Mouse (Mus musculus) lung, embryonic 16.5 days (tissue): ENCODE data around the gene Asf1b. TPM values are rescaled to one million over a fixed set of nuclear protein-coding genes. Genes with fewer than 3 reads are reported as not detected.

Source experiments
- ATAC-seq: fragments of 200-750 bp; cut with Nextera tagmentation; 2 replicates; pipeline ENCODE4 v1.8.0; 2017; ENCODE audit warnings: low read depth, mild to moderate bottlenecking, moderate library complexity
- H3K27ac ChIP-seq: fragments of 300-500 bp; sonication (generic); 2 replicates; pipeline ENCODE4 v1.5.1; 2014; ENCODE audit warnings: mild to moderate bottlenecking, control low read depth, low read length
- H3K27me3 ChIP-seq: fragments of 300-500 bp; sonication (generic); 2 replicates; pipeline ENCODE4 v1.6.1; 2014; ENCODE audit warnings: low read depth, low read length, mixed read lengths; ENCODE audit not compliant: control insufficient read depth, insufficient read depth
- H3K36me3 ChIP-seq: fragments of 300-500 bp; sonication (generic); 2 replicates; pipeline ENCODE4 v1.6.1; 2014; ENCODE audit warnings: low read length; ENCODE audit not compliant: control insufficient read depth, insufficient read depth
- H3K4me1 ChIP-seq: fragments of 300-500 bp; sonication (generic); replicated peaks from 2 replicates; pipeline ENCODE4 v1.6.1; 2014; ENCODE audit warnings: low read length, mixed read lengths; ENCODE audit not compliant: control insufficient read depth, insufficient read depth
- H3K4me2 ChIP-seq: fragments of 300-500 bp; sonication (generic); 2 replicates; pipeline ENCODE4 v1.6.1; 2014; ENCODE audit warnings: low read depth, low read length, control low read depth
- H3K4me3 ChIP-seq: fragments of 300-500 bp; sonication (generic); 2 replicates; pipeline ENCODE4 v1.5.1; 2014; ENCODE audit warnings: mild to moderate bottlenecking, low read length, control low read depth
- H3K9ac ChIP-seq: fragments of 300-500 bp; sonication (generic); 2 replicates; pipeline ENCODE4 v1.6.1; 2014; ENCODE audit warnings: low read length, control low read depth
- H3K9me3 ChIP-seq: fragments of 300-500 bp; sonication (generic); 2 replicates; pipeline ENCODE4 v1.6.1; 2016; ENCODE audit warnings: low read length; ENCODE audit not compliant: control insufficient read depth
- WGBS: fragments of 180-500 bp; shearing (Covaris S2); extraction: QIAGEN DNeasy Blood & Tissue Kit; methylation state at CpG from one replicate; pipeline ENCODE4 v1.1.7; 2014; 5-methylcytosine and 5-hydroxymethylcytosine counted together
- polyA plus RNA-seq: library from polyadenylated mRNA; unstranded; fragments of >200 nt; fragmentation: Nextera tagmentation; extraction: Ambion mirVana; gene quantifications from 2 replicates; pipeline ENCODE4 v1.2.1, GENCODE M21; 2015

Asf1b gene
- polyA plus RNA-seq, 1 experiment from 2014 or later: 76.7 TPM

GRCm38 (mm10) chr8:83945540-83945939 is 9.8 kb upstream of the Asf1b start:
- no peaks in the 10 kb centered on the region for H3K36me3 ChIP-seq
- no peak overlapping the region for H3K4me3 ChIP-seq
- H3K9me3 ChIP-seq: no peaks in the 10 kb centered on the region
- no peaks in the 10 kb centered on the region for H3K4me1 ChIP-seq
- H3K9ac ChIP-seq: no peak overlapping the region
- no peak overlapping the region for H3K27ac ChIP-seq
- H3K27me3 ChIP-seq: no peaks in the 10 kb centered on the region
- H3K4me2 ChIP-seq: no peak overlapping the region
- ATAC-seq: no peak
- 55% methylated on average over 3 of the region's 3 CpGs for WGBS

DNA sequence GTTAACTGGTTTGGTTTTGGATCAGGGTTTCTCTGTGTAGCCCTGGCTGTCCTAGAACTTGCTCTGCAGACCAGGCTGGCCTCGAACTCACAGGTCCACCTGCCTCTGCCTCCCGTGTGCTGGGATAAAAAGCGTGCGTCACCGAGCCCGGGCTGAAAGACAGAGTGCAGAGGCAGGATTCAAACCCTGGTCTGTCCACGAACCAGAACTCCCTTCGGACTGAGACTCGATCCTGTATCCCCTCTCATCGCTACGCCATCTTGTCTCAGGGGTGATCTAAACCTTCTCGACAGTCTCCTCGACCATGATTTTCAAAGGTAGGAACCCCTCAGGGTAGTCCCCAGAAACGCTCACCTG is 580 bp upstream of the Asf1b start:
- no peaks in the 10 kb centered on the region for H3K9me3 ChIP-seq
- H3K27ac ChIP-seq: peak overlapping the region; percentile 63
- H3K9ac ChIP-seq: peak overlapping the region; percentile 67
- no peak for ATAC-seq
- peak overlapping the region; percentile 74 for H3K4me2 ChIP-seq
- peak overlapping the region; percentile 73 for H3K4me3 ChIP-seq
- peaks cover 15% of the 10 kb centered on the region for H3K4me1 ChIP-seq
- under 1% methylated on average over 14 of the region's 14 CpGs for WGBS
- H3K27me3 ChIP-seq: no peaks in the 10 kb centered on the region; the same call in 1 of the 2 replicates
- no peaks in the 10 kb centered on the region for H3K36me3 ChIP-seq

GRCm38 (mm10) chr8:83955958-83956218 is 581 bp downstream of the Asf1b start:
- Histone ChIP-seq H3K9ac (peak overlapping the region; percentile 72), H3K36me3 (no peaks in the 10 kb centered on the region), H3K9me3 (no peaks in the 10 kb centered on the region), H3K4me1 (peaks cover 15% of the 10 kb centered on the region), H3K27ac (no peak overlapping the region), H3K4me2 (peak overlapping the region; percentile 90), H3K27me3 (no peaks in the 10 kb centered on the region; the same call in 1 of the 2 replicates), H3K4me3 (peak overlapping the region; percentile 73)
- no peak for ATAC-seq
- WGBS: 0% methylated on average over 15 of the region's 15 CpGs

DNA sequence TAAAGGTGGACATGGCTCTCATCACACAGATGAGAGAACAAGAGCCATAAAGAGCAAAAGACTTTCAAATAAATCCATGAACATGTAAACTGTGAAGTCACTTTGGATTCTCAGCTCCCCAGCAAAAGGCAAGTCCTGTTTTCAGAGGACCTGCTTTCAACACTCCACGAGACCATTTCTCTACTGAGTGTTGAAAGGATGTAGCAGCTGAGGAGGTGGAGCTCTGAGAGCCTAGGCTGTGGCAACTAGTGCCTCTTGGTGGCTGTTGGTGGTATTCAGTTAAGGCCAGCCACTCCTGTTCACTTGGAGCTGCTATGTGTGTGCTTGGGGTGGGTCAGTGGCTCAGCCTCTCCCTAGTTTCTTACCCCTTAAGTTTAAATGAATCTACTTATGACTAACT is 1.5 kb downstream of the Asf1b start:
- ATAC-seq: no peak
- Histone ChIP-seq H3K27ac (no peak overlapping the region), H3K36me3 (0 out of 2 replicates have a peak, but pooled peaks cover 2% of the 10 kb centered on the region), H3K4me3 (peak overlapping the region; percentile 73), H3K9ac (no peak overlapping the region), H3K9me3 (no peaks in the 10 kb centered on the region), H3K4me1 (peaks cover 15% of the 10 kb centered on the region), H3K4me2 (peak overlapping the region; percentile 90), H3K27me3 (no peaks in the 10 kb centered on the region; the same call in 1 of the 2 replicates)
- 4% methylated on average over 1 of the region's 1 CpGs for WGBS

DNA sequence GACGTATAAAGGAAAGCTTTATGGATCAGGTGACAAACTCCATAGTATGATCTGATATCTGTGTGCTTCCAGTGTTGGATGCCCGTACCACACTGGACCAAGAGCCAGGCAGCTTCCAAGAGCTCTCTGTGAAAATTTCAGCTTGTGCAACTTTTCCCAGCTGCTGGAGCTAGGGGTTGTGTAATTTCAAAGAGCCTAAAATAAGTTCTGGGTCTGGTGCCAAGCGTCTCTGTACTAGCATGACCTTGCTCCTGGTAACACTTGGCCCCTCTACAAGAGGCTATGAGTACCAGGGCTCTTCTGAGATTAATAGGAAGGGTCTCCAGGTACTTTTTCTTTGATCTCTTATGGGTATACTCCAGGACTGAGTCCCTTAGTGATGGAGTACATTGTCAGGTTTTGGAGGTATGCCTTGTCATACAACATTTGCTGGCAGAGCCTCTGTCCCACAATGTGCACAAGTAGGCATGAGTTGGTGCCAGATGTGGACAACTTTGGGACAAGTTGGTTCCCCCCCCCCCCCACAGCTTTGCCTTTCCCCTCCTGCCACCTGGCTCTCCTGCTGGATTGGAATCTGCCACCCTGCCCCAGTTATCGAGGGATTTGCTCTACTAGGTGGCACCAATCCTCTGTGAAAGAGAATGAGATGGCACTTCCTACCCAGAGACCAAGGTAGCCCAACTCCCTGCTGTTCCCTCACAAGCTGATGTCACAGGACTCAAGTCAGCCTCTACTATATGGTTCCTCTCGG is 8.9 kb downstream of the Asf1b start:
- H3K27me3 ChIP-seq: no peaks in the 10 kb centered on the region
- no peaks in the 10 kb centered on the region for H3K9me3 ChIP-seq
- H3K4me2 ChIP-seq: no peak overlapping the region
- H3K27ac ChIP-seq: no peak overlapping the region
- H3K4me1 ChIP-seq: no peaks in the 10 kb centered on the region
- H3K36me3 ChIP-seq: peaks cover 16% of the 10 kb centered on the region
- WGBS: 75% methylated on average over 5 of the region's 5 CpGs
- no peak overlapping the region for H3K4me3 ChIP-seq
- H3K9ac ChIP-seq: no peak overlapping the region
- ATAC-seq: peak; percentile 68

DNA sequence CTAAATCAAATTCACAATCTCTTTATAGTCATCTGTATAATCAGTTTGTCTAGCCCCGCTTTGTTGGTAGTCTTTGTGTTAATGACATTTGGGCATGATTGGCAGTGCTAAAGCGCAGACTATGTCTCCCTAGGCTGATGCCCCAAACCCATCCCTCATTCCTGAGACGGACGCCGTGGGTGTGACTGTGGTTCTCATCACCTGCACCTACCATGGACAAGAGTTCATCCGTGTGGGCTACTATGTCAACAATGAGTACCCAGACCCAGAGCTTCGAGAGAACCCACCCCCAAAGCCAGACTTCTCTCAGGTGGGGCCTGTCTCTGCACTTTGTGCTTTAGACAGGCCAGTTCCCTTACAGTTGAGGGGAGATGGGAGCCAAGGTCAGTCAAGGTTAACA is 12.4 kb downstream of the Asf1b start:
- Histone ChIP-seq H3K4me1 (peaks cover 5% of the 10 kb centered on the region), H3K4me2 (no peak overlapping the region), H3K36me3 (peaks cover 18% of the 10 kb centered on the region), H3K27ac (no peak overlapping the region), H3K9ac (no peak overlapping the region), H3K27me3 (no peaks in the 10 kb centered on the region), H3K4me3 (no peak overlapping the region), H3K9me3 (no peaks in the 10 kb centered on the region)
- ATAC-seq: no peak
- 85% methylated on average over 7 of the region's 7 CpGs for WGBS

DNA sequence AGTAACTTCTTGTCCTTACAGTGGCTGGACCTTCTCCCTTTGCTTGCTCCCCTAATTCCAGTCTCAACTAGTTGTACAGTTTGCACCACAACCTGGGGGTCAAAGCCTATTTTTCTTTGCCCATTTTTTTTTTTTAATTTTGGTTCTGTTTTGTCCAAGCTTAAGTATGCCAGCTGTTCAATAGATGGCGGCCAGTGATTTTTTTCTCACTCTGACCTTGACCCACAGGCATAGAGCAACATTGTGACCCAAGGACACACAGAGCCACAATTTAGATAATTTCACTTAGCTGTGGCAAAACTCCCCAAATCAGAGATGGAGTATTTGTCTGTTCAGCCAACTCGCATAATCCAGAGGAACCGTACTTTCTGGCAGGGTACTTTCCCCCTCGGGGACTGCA is 15.8 kb downstream of the Asf1b start:
- 86% methylated on average over 4 of the region's 4 CpGs for WGBS

GRCm38 (mm10) chr8:83971661-83972060 is 16.4 kb downstream of the Asf1b start:
- H3K9ac ChIP-seq: peak overlapping the region; percentile 76; the same call in 1 of the 2 replicates
- H3K9me3 ChIP-seq: no peaks in the 10 kb centered on the region
- ATAC-seq: no peak
- H3K27me3 ChIP-seq: no peaks in the 10 kb centered on the region
- peak overlapping the region; percentile 90 for H3K4me2 ChIP-seq
- H3K36me3 ChIP-seq: peaks cover 15% of the 10 kb centered on the region
- peak overlapping the region; percentile 86 for H3K4me3 ChIP-seq
- H3K27ac ChIP-seq: no peak overlapping the region
- 77% methylated on average over 6 of the region's 6 CpGs for WGBS
- H3K4me1 ChIP-seq: peaks cover 18% of the 10 kb centered on the region

More for the DNA sequence above, 15.8 kb downstream of the Asf1b start:
- no peak overlapping the region for H3K4me3 ChIP-seq
- H3K9me3 ChIP-seq: no peaks in the 10 kb centered on the region
- peaks cover 17% of the 10 kb centered on the region for H3K4me1 ChIP-seq
- ATAC-seq: no peak
- peaks cover 15% of the 10 kb centered on the region for H3K36me3 ChIP-seq
- no peaks in the 10 kb centered on the region for H3K27me3 ChIP-seq
- no peak overlapping the region for H3K9ac ChIP-seq
- no peak overlapping the region for H3K27ac ChIP-seq
- no peak overlapping the region for H3K4me2 ChIP-seq

DNA sequence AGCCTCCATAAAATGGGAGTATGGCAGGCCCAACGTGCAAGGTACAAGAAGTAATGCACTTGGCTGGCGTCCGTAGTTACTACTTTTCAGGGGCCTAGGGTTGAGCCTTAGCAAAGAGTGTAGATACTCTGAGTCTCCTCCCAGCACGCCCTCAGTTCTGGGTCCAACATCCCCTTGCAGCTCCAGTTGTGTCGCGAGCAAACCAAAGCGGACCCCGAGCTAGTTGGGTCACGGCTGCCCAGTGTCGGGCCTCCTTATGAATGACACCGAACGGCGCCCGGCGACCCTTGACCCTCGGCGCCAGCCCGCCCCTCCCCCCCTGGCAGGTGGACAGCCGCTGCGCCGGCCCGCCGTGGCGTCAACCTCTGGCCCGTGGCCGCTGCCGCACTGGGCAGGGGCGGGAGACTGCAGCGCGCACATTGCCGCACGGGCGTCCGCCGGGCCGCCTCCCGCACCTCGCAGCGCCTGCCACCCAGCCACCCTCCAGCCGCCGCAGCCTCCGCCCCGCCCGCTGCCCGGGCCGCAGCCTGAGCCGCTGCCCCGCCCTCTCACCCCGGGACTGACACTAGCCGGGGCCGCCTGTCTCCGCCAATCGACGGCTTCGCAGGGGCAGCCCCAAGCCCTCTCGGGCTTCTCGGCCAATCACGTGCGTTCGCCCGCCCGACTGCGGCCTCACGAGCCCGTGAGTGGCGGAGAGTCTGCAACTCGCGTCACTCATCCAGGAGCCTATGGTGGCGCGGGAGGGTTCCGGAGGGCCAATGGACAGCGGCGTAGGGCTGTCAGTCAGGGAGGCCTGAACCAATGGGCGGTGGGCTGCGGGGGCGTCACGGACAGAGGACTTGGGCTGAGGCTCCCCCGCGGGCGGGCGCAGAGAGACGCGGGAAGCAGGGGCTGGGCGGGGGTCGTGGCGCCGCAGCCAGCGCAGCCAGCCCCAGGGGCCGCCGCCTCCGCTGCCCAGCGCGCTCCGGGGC is 17.1 kb downstream of the Asf1b start, which contains the start of gene Prkaca:
TSS of gene Prkaca (plus strand) at position 844 of the 971 bp plus-strand sequence.
- Histone ChIP-seq H3K9me3 (no peaks in the 10 kb centered on the region), H3K4me3 (peak within 1 kb of the TSS; percentile 86), H3K27me3 (no peaks in the 10 kb centered on the region), H3K4me2 (peak within 1 kb of the TSS; percentile 90), H3K27ac (peak within 1 kb of the TSS; percentile 68), H3K4me1 (peaks cover 25% of the 10 kb centered on the region), H3K36me3 (peaks cover 15% of the 10 kb centered on the region), H3K9ac (peak within 1 kb of the TSS; percentile 88)
- under 1% methylated on average over 66 of the region's 94 CpGs for WGBS
- ATAC-seq: peak; percentile 99
